Mouse (Mus musculus) heart, adult 2 months (tissue): ENCODE results near the gene Spcs2. TPM values are rescaled to one million over a fixed set of nuclear protein-coding genes. Genes with fewer than 3 reads are reported as not detected.

ENCODE experiments used
- DNase-seq, 2 experiments: peaks; one replicate each; pipeline ENCODE4 v3.0.0; 2021
- H3K27ac ChIP-seq: fragments of 200-600 bp; 2 replicates; pipeline ENCODE4 v1.8.1; 2022
- H3K27me3 ChIP-seq: fragments of 200-500 bp; 2 replicates; pipeline ENCODE4 v1.6.1; 2012; ENCODE audit warnings: mild to moderate bottlenecking, low read length, inconsistent platforms, mixed read lengths; ENCODE audit not compliant: control insufficient read depth, insufficient read depth
- H3K36me3 ChIP-seq: fragments of 200-500 bp; 2 replicates; pipeline ENCODE4 v1.6.1; 2012; ENCODE audit warnings: low read length, inconsistent platforms; ENCODE audit not compliant: control insufficient read depth, insufficient read depth
- H3K4me1 ChIP-seq: fragments of 200-500 bp; 2 replicates; pipeline ENCODE4 v1.6.1; 2011; ENCODE audit warnings: low read length; ENCODE audit not compliant: control insufficient read depth, insufficient read depth
- H3K4me3 ChIP-seq: fragments of 200-600 bp; 2 replicates; pipeline ENCODE4 v1.8.1; 2022
- H3K79me2 ChIP-seq: fragments of 200-500 bp; replicated peaks from 2 replicates; pipeline ENCODE4 v1.6.1; 2012; ENCODE audit warnings: mild to moderate bottlenecking, inconsistent platforms, low read length, moderate library complexity, mixed read lengths; ENCODE audit not compliant: control insufficient read depth, insufficient read depth
- H3K9ac ChIP-seq: fragments of 200-500 bp; 2 replicates; pipeline ENCODE4 v1.6.1; 2012; ENCODE audit warnings: low read depth, mild to moderate bottlenecking, control low read depth, inconsistent platforms, low read length, mixed read lengths
- CTCF ChIP-seq: fragments of 200-600 bp; IDR thresholded peaks from 2 replicates; pipeline ENCODE4 v1.8.1; 2022; ENCODE audit warnings: antibody characterized with exemption, mild to moderate bottlenecking, moderate library complexity
- EP300 ChIP-seq: fragments of 200-500 bp; IDR thresholded peaks from 2 replicates; pipeline ENCODE4 v1.6.1; 2011; ENCODE audit warnings: low read depth, low read length, control low read depth; ENCODE audit not compliant: insufficient read depth
- POLR2A ChIP-seq: fragments of 200-500 bp; IDR thresholded peaks from 2 replicates; pipeline ENCODE4 v1.6.1; 2011; ENCODE audit warnings: mild to moderate bottlenecking, low read depth, low read length, control low read depth; ENCODE audit not compliant: insufficient read depth
- WGBS: fragments of 180-500 bp; shearing (Covaris S2); methylation state at CpG from one replicate; pipeline ENCODE4 v1.1.7; 2018; 5-methylcytosine and 5-hydroxymethylcytosine counted together
- intact Hi-C: fragments of 180-260 bp; cut with DNase I; formaldehyde crosslinking; loops from one replicate; pipeline ENCODE4 v1.15.1; 2025
- polyA plus RNA-seq: library from polyadenylated mRNA; depleted of rRNA; stranded (reverse); fragments of >200 nt; gene quantifications from 2 replicates; pipeline ENCODE4 v1.2.3, GENCODE M21; 2012
- total RNA-seq, 2 experiments: library from RNA; stranded (reverse); gene quantifications; 2 replicates each; pipeline ENCODE4 v1.2.3; 2021

The Spcs2 gene
- total and polyA plus RNA-seq, 3 experiments, result 21.0 to 60.9 (median 58.8) TPM

- 66% methylated on average over 7 of the region's 7 CpGs for WGBS
- intact Hi-C loops, result loop anchor here (2.0 to 5.0 kb wide), 2 partner anchors 78 to 88 kb away; partner anchors contain the start of gene Slco2b1
- Histone ChIP-seq H3K4me1 (no peaks in the 10 kb centered on the region), H3K9ac (no peak overlapping the region), H3K79me2 (no peaks in the 10 kb centered on the region), H3K27ac (no peak overlapping the region), H3K36me3 (no peaks in the 10 kb centered on the region), H3K4me3 (no peak overlapping the region), H3K27me3 (no peaks in the 10 kb centered on the region)
- TF ChIP-seq POLR2A (no peak), CTCF (no peak), EP300 (no peak)
- DNase-seq, result no peak
Observed at GRCm38 (mm10) chr7:99799118-99799517, 64.1 kb downstream of the Spcs2 start.

- intact Hi-C loops, result loop anchor here (1.0 to 5.0 kb wide), 4 partner anchors 79 to 179 kb away; partner anchors contain the start of gene Slco2b1
- DNase-seq, result no peak
Observed at GRCm38 (mm10) chr7:99797911-99798647, 65.2 kb downstream of the Spcs2 start.

DNA sequence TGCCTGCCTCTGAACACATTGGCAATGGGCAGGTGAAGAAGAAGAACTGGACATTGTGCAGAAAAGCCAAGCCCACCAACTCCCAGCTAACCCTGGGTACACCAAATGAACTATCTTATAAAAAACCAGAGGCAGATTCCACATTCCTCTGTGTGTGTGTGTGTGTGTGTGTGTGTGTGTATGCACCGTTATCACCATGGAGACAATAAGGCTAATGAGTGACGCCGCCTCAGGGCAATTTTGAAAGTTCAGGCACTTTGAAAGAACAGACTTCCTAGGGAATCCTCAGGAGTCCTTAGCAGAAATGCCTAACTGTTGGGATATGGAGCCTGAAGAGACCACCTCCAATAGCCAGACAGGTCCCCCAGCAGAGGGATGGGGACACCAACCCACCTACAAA is 66.0 kb downstream of the Spcs2 start:
- no peaks in the 10 kb centered on the region for H3K4me1 ChIP-seq
- H3K79me2 ChIP-seq, result no peaks in the 10 kb centered on the region
- 88% methylated on average over 3 of the region's 3 CpGs for WGBS
- TF ChIP-seq POLR2A (no peak), EP300 (no peak), CTCF (no peak)
- H3K9ac ChIP-seq, result no peak overlapping the region
- DNase-seq, result no peak
- H3K36me3 ChIP-seq, result no peaks in the 10 kb centered on the region
- intact Hi-C loops, result loop anchor here (5.0 kb wide), 1 partner anchor 80 kb away; no protein-coding TSS in a partner anchor
- no peaks in the 10 kb centered on the region for H3K27me3 ChIP-seq
- no peak overlapping the region for H3K27ac ChIP-seq
- H3K4me3 ChIP-seq, result no peak overlapping the region

More at GRCm38 (mm10) chr7:99797911-99798647, 65.2 kb downstream of the Spcs2 start:
- TF ChIP-seq CTCF (peak; percentile 91), POLR2A (no peak), EP300 (no peak)
- Histone ChIP-seq H3K9ac (no peak overlapping the region), H3K4me3 (no peak overlapping the region), H3K27me3 (no peaks in the 10 kb centered on the region), H3K4me1 (no peaks in the 10 kb centered on the region), H3K27ac (no peak overlapping the region), H3K36me3 (no peaks in the 10 kb centered on the region), H3K79me2 (no peaks in the 10 kb centered on the region)
- WGBS, result 36% methylated on average over 6 of the region's 6 CpGs

DNA sequence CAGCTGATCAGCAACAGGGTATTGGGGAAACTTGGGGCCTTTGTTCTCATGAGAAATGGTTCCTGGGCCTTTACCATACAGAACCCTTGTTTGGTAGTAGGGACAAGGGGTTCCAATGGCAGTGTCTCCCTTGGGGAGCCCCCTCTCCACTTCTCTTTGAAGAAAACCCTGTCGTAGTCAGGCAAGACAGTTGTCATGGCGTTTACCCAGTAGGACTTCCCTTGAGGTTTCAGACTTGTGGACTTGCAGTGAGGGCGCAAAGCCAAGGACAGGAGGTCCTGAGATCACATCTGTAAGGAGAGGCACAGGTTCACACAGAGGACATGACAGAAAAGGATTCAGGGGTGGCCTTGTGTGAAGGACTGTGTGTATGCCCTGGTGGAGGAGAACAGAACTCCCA is 66.8 kb downstream of the Spcs2 start:
- no peak for DNase-seq
- H3K4me3 ChIP-seq, result no peak overlapping the region
- no peaks in the 10 kb centered on the region for H3K36me3 ChIP-seq
- H3K4me1 ChIP-seq, result no peaks in the 10 kb centered on the region
- TF ChIP-seq CTCF (no peak), EP300 (no peak), POLR2A (no peak)
- no peaks in the 10 kb centered on the region for H3K79me2 ChIP-seq
- no peak overlapping the region for H3K9ac ChIP-seq
- intact Hi-C loops, result loop anchor here (5.0 kb wide), 1 partner anchor 81 kb away; no protein-coding TSS in a partner anchor
- no peaks in the 10 kb centered on the region for H3K27me3 ChIP-seq
- WGBS, result 67% methylated on average over 3 of the region's 3 CpGs
- H3K27ac ChIP-seq, result no peak overlapping the region

DNA sequence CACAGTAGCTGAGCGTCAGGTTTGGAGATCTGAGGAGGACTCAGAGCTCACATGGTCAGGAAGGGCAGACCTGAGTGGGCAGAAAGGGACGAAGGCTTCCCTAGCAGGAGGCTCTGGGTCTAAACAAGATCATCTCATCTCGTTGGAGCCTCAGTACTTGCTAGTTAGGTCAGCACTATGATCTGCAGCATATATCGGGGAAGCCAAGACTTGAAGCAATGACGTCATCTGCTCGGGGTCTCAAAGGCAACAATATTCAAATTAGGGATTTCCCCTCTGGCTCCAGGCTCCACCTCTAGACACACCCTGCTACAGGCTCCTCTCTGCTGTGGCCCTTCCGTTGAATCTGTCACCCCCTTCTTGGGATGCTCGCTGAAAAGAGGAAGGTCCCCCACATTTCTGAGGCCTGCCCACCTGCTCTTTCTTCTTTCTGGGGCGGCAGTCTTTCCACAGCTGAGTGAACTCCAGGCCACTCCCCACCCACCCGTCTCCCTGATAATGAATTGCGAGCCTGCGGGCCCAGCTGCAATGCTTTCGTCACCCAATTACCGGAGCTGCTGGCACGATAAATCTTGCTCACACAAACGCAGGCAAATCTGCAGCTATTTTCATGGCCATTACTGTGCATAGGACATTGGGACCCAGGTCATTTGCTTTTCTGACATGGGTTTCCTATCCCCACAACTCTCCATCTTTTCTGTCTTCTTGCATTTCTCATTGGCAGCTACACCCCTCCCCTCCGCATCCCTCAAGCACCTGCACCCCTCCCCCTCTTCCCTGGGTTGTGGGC is 67.9 kb downstream of the Spcs2 start:
- TF ChIP-seq POLR2A (no peak), CTCF (no peak), EP300 (no peak)
- intact Hi-C loops, result loop anchor here (5.0 kb wide), 1 partner anchor 82 kb away; no protein-coding TSS in a partner anchor
- Histone ChIP-seq H3K4me3 (no peak overlapping the region), H3K27ac (no peak overlapping the region), H3K9ac (no peak overlapping the region), H3K36me3 (no peaks in the 10 kb centered on the region), H3K4me1 (no peaks in the 10 kb centered on the region), H3K79me2 (no peaks in the 10 kb centered on the region), H3K27me3 (no peaks in the 10 kb centered on the region)
- DNase-seq, result peak in 1 of 2 experiments; percentile 37
- WGBS, result 21% methylated on average over 17 of the region's 17 CpGs

- H3K36me3 ChIP-seq, result no peaks in the 10 kb centered on the region
- no peak overlapping the region for H3K4me3 ChIP-seq
- intact Hi-C loops, result no loop called here
- no peak overlapping the region for H3K9ac ChIP-seq
- no peak for DNase-seq
- H3K79me2 ChIP-seq, result no peaks in the 10 kb centered on the region
- H3K27ac ChIP-seq, result no peak overlapping the region
- no peaks in the 10 kb centered on the region for H3K4me1 ChIP-seq
- WGBS, result 59% methylated on average over 2 of the region's 2 CpGs
- no peaks in the 10 kb centered on the region for H3K27me3 ChIP-seq
- no peak for TF ChIP-seq CTCF
- no peak for TF ChIP-seq POLR2A
- TF ChIP-seq EP300, result no peak
Observed at GRCm38 (mm10) chr7:99794096-99794495, 69.2 kb downstream of the Spcs2 start.
